Mouse (Mus musculus) kidney, adult 2 months (tissue): ENCODE measurements around the gene Ptgr2.

Experiments used
- CTCF ChIP-seq: fragments of 200-500 bp; conservative IDR thresholded peaks from 2 replicates; pipeline ENCODE4 v1.5.1; 2011; ENCODE audit warnings: low read depth, mild to moderate bottlenecking, control low read depth, low read length, moderate library complexity, mixed read lengths; ENCODE audit not compliant: insufficient read depth, insufficient read length
- POLR2A ChIP-seq: fragments of 200-500 bp; IDR thresholded peaks from one replicate; pipeline ENCODE4 v1.6.1; 2011; ENCODE audit warnings: low read depth, low read length, control low read depth

DNA sequence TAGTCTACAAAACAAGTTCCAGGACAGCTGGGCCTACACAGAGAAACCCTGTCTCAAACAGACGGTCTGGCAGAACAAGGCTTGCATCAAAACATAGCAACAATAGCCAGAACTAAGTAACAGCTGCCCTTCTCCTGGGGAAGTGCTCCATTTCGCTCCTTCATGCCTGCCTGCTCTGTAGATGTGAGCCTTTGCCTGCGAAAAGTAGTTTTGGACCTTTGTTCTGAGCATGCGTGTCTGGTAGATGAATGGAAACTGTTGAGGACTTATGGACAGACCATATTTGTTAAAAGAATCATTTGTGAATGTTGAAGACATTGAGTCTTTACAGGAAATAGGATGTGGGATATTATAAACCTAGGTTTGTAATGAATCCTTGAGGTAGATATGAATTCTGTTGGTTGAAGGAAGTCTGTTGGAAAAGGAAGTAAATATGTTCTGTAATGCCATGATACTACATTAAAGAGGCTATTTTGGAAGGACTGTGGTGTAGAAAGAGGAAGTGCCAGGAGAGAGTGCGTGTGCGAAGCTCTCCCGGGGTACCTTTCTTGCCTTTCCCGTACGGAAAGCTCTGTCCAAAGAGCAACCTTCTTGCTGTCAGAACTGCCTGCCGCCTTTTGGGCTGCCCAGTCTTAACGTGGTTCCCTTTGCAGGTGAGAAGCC, 52.1 kb downstream of the Ptgr2 start:
- TF ChIP-seq CTCF (no peak), POLR2A (no peak)
